15 mouse cellular contexts compared by ENCODE assay signal in genomic region chr9:49273566-49273965, GRCm38 (mm10). TPM values are rescaled to one million over a fixed set of nuclear protein-coding genes. Genes with fewer than 3 reads are reported as not detected.
A peak's percentile ranks its signal among the peaks of the same experiment; 100 is the strongest.
DNase-seq lines count a peak whose midpoint lies in the region; ATAC-seq and TF ChIP-seq lines count a peak whose summit lies in the region.
"Had no signal": no experiment of that assay in that cellular context is flagged by ENCODE, and none has a peak within 500 bp of the region (broad histone marks: within the 10 kb centered on the region; RNA-seq: fewer than 3 reads in every experiment).

No protein-coding gene starts in this region.

- no peaks in the 10 kb centered on the region for H3K36me3 ChIP-seq in embryonic facial prominence, embryonic 11.5 days (replicated peaks; ENCODE audit: control insufficient read depth, insufficient read depth, low read depth, low read length)
- no peaks in the 10 kb centered on the region for H3K36me3 ChIP-seq in embryonic facial prominence, embryonic 10.5 days (replicated peaks)
- no peaks in the 10 kb centered on the region for H3K36me3 ChIP-seq in liver, adult 2 months (ENCODE audit: control insufficient read depth, insufficient read depth, low read length)
- H3K36me3 ChIP-seq in liver, embryonic 12.5 days, result no peaks in the 10 kb centered on the region
- H3K36me3 ChIP-seq: embryonic facial prominence, embryonic 13.5 days; heart, embryonic 15.5 days; midbrain, embryonic 12.5 days had no signal

- H3K4me1 ChIP-seq in embryonic facial prominence, embryonic 11.5 days (ENCODE audit: control insufficient read depth, insufficient read depth, low read length), result no peaks in the 10 kb centered on the region
- H3K4me1 ChIP-seq in embryonic facial prominence, embryonic 10.5 days, result peaks cover 6% of the 10 kb centered on the region
- H3K4me1 ChIP-seq in liver, adult 2 months (ENCODE audit: control insufficient read depth, insufficient read depth, low read length), result no peaks in the 10 kb centered on the region
- H3K4me1 ChIP-seq in liver, embryonic 12.5 days, result no peaks in the 10 kb centered on the region
- H3K4me1 ChIP-seq: heart, embryonic 15.5 days had no signal

- intact Hi-C loops in left cerebral cortex, postnatal 4 days (cut with DNase I), result no loop called here

- no peak overlapping the region for H3K4me2 ChIP-seq in embryonic facial prominence, embryonic 11.5 days (ENCODE audit: low read depth, low read length)
- no peak overlapping the region for H3K4me2 ChIP-seq in liver, embryonic 12.5 days
- H3K4me2 ChIP-seq: embryonic facial prominence, embryonic 13.5 days; heart, embryonic 15.5 days; midbrain, embryonic 12.5 days had no signal

- 30% methylated on average over 7 of the region's 7 CpGs for WGBS in embryonic facial prominence, embryonic 11.5 days
- 38% methylated on average over 7 of the region's 7 CpGs for WGBS in embryonic facial prominence, embryonic 10.5 days
- WGBS in liver, adult 2 months, result 74% methylated on average over 7 of the region's 7 CpGs
- WGBS in liver, embryonic 12.5 days (ENCODE audit: insufficient replicate concordance), result 65% methylated on average over 7 of the region's 7 CpGs

- H3K4me3 ChIP-seq in embryonic facial prominence, embryonic 11.5 days (ENCODE audit: low read depth, low read length), result no peak overlapping the region
- no peak overlapping the region for H3K4me3 ChIP-seq in embryonic facial prominence, embryonic 10.5 days
- H3K4me3 ChIP-seq in liver, adult 2 months (ENCODE audit: insufficient read depth, low read depth, low read length), result no peak overlapping the region
- H3K4me3 ChIP-seq in liver, embryonic 12.5 days, result no peak overlapping the region
- H3K4me3 ChIP-seq: embryonic facial prominence, embryonic 13.5 days; heart, embryonic 15.5 days; midbrain, embryonic 12.5 days had no signal

- DNase-seq in embryonic facial prominence, embryonic 11.5 days (ENCODE audit: low spot score), result peak; percentile 4
- DNase-seq in embryonic facial prominence, embryonic 10.5 days (ENCODE audit: low spot score), result no peak
- DNase-seq in liver, adult 2 months (ENCODE audit: extremely low read depth, low read depth, low spot score), result peak; percentile 5
- DNase-seq in brain, embryonic 14.5 days (ENCODE audit: low read depth), result peak; percentile 37
- peak; percentile 4 for DNase-seq in left cerebral cortex, postnatal 4 days
- no peak for DNase-seq in heart, postnatal 4 days
- no peak for DNase-seq in ovary, postnatal 14 days (ENCODE audit: low spot score)
- DNase-seq: kidney, adult 11 months had no signal

- ATAC-seq in embryonic facial prominence, embryonic 11.5 days (replicated peaks; ENCODE audit: insufficient number of reproducible peaks, low FRiP score, low TSS enrichment, low read depth), result no peak
- no peak for ATAC-seq in liver, embryonic 12.5 days

- H3K9ac ChIP-seq in embryonic facial prominence, embryonic 11.5 days (replicated peaks; ENCODE audit: low read length), result no peak overlapping the region
- no peak overlapping the region for H3K9ac ChIP-seq in liver, adult 2 months (ENCODE audit: low read depth, low read length)
- H3K9ac ChIP-seq in liver, embryonic 12.5 days, result no peak overlapping the region
- H3K9ac ChIP-seq: embryonic facial prominence, embryonic 13.5 days; heart, embryonic 15.5 days; midbrain, embryonic 12.5 days had no signal

- H3K27ac ChIP-seq in embryonic facial prominence, embryonic 11.5 days (replicated peaks; ENCODE audit: low read depth, low read length), result no peak overlapping the region
- H3K27ac ChIP-seq in embryonic facial prominence, embryonic 10.5 days (replicated peaks), result no peak overlapping the region
- no peak overlapping the region for H3K27ac ChIP-seq in liver, adult 2 months (replicated peaks; ENCODE audit: insufficient read depth, low read depth, low read length)
- H3K27ac ChIP-seq in liver, embryonic 12.5 days, result no peak overlapping the region
- H3K27ac ChIP-seq: embryonic facial prominence, embryonic 13.5 days; heart, embryonic 15.5 days; midbrain, embryonic 12.5 days had no signal

- no peaks in the 10 kb centered on the region for H3K9me3 ChIP-seq in embryonic facial prominence, embryonic 11.5 days (replicated peaks; ENCODE audit: control insufficient read depth, low read length)
- no peaks in the 10 kb centered on the region for H3K9me3 ChIP-seq in embryonic facial prominence, embryonic 10.5 days
- H3K9me3 ChIP-seq in liver, embryonic 12.5 days (replicated peaks), result no peaks in the 10 kb centered on the region
- H3K9me3 ChIP-seq: embryonic facial prominence, embryonic 13.5 days; heart, embryonic 15.5 days; midbrain, embryonic 12.5 days had no signal

- H3K79me2 ChIP-seq in liver, adult 2 months (ENCODE audit: control insufficient read depth, insufficient read depth, low read length), result no peaks in the 10 kb centered on the region

- no peak for TF ChIP-seq POLR2A in liver, adult 2 months (IDR thresholded peaks at IDR 0.05; ENCODE audit: extremely low read depth, insufficient read depth, low read length)
- TF ChIP-seq POLR2A in brain, embryonic 14.5 days (IDR thresholded peaks at IDR 0.05; ENCODE audit: borderline replicate concordance, extremely low read depth, insufficient read depth, insufficient read length, poor library complexity, severe bottlenecking), result no peak

- no peak for TF ChIP-seq CTCF in liver, adult 2 months (IDR thresholded peaks at IDR 0.05; ENCODE audit: low read depth, low read length)
- no peak for TF ChIP-seq CTCF in brain, embryonic 14.5 days (IDR thresholded peaks at IDR 0.05; ENCODE audit: borderline replicate concordance, extremely low read depth, insufficient read depth, insufficient read length)

- no peaks in the 10 kb centered on the region for H3K27me3 ChIP-seq in embryonic facial prominence, embryonic 11.5 days (ENCODE audit: control insufficient read depth, insufficient read depth, low read length)
- H3K27me3 ChIP-seq in embryonic facial prominence, embryonic 10.5 days (replicated peaks; ENCODE audit: low read depth, poor library complexity, severe bottlenecking), result no peaks in the 10 kb centered on the region
- H3K27me3 ChIP-seq in liver, adult 2 months (ENCODE audit: control insufficient read depth, insufficient read depth, low read length), result no peaks in the 10 kb centered on the region
- no peaks in the 10 kb centered on the region for H3K27me3 ChIP-seq in liver, embryonic 12.5 days (replicated peaks)
- H3K27me3 ChIP-seq: embryonic facial prominence, embryonic 13.5 days; heart, embryonic 15.5 days; midbrain, embryonic 12.5 days had no signal

RNA-seq across cellular contexts. Expression of gene Gm4894, which starts 23.2 kb away (rescaled TPM):
- polyA plus RNA-seq in embryonic facial prominence, embryonic 11.5 days (2014; fragmentation: Nextera tagmentation; extraction: Ambion mirVana), result not detected in 2 replicates
- not detected in 2 replicates for polyA plus RNA-seq in embryonic facial prominence, embryonic 10.5 days (2016; fragmentation: Nextera tagmentation; extraction: Ambion mirVana)
- not detected in 2 replicates for total RNA-seq in liver, adult 2 months (2014; rRNA removed)
- polyA plus RNA-seq in liver, adult 2 months (2012; rRNA removed), result not detected in 2 replicates
- not detected in 2 replicates for polyA plus RNA-seq in liver, embryonic 12.5 days (2016; fragmentation: Nextera tagmentation; extraction: Ambion mirVana)
- not detected in 2 replicates for polyA plus RNA-seq in brain, embryonic 14.5 days (2012; rRNA removed)
- not detected for total RNA-seq in left cerebral cortex, postnatal 4 days (2021)
- total RNA-seq in heart, postnatal 4 days (2021), result not detected
- total RNA-seq: layer of hippocampus, postnatal 36 days; neutrophil, adult 5-6 weeks had no signal
- polyA plus RNA-seq: embryonic facial prominence, embryonic 13.5 days; heart, embryonic 15.5 days; liver, embryonic 16.5 days; midbrain, embryonic 12.5 days had no signal

Comparison
In these comparisons a context has a peak if more than half of its experiments do, and no peak if none do; other contexts are left out.
1. DNase-seq: peak in embryonic facial prominence, embryonic 11.5 days (single experiment), liver, adult 2 months (single experiment), brain, embryonic 14.5 days (single experiment) and left cerebral cortex, postnatal 4 days (single experiment); none in embryonic facial prominence, embryonic 10.5 days (single experiment), heart, postnatal 4 days (single experiment) and ovary, postnatal 14 days (single experiment).